Mouse (Mus musculus): ENCODE results near the gene Ly6f. TPM values are rescaled to one million over a fixed set of nuclear protein-coding genes. Genes with fewer than 3 reads are reported as not detected.

The Ly6f gene
- polyA plus RNA-seq (2014; fragmentation: Nextera tagmentation; extraction: Ambion mirVana), result not detected in 2 replicates

DNA sequence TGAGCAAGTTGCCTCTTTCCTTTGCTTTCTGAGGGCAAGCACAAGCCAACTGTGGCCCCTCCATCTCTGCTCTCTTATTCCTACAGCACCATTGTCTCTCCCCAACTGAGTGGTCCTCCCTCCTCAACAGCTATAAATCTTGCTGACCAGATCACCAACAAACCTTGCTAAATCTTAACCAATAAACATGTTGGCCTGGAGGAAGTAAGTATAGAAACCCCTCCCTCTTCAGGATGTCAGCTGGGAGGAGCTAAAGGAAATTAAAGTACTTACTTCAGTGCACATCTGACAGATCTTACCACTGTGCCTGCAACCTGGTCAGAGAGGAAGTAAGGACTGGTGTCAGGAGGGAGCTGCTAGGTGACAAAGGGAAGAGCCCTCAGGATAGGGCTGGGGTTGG, at the start of gene Ly6f:
TSS of gene Ly6f (plus strand) at position 301 of the 400 bp plus-strand sequence.
- no peak for ATAC-seq (ENCODE audit: low read depth)
- Histone ChIP-seq H3K36me3 (ENCODE audit: control insufficient read depth, insufficient read depth, low read length) (no peaks in the 10 kb centered on the region), H3K4me3 (ENCODE audit: low read depth, low read length) (no peak within 1 kb of the TSS), H3K4me1 (ENCODE audit: control insufficient read depth, insufficient read depth, low read length) (no peaks in the 10 kb centered on the region), H3K4me2 (ENCODE audit: low read depth, low read length) (no peak within 1 kb of the TSS), H3K27ac (ENCODE audit: low read depth, low read length) (no peak within 1 kb of the TSS), H3K27me3 (ENCODE audit: control insufficient read depth, insufficient read depth, low read length) (no peaks in the 10 kb centered on the region), H3K9me3 (ENCODE audit: control insufficient read depth, low read length) (no peaks in the 10 kb centered on the region), H3K9ac (replicated peaks; ENCODE audit: low read depth, low read length) (no peak within 1 kb of the TSS)

- Histone ChIP-seq H3K4me2 (ENCODE audit: low read depth, low read length) (no peak overlapping the region), H3K36me3 (ENCODE audit: control insufficient read depth, insufficient read depth, low read length) (no peaks in the 10 kb centered on the region), H3K9ac (replicated peaks; ENCODE audit: low read depth, low read length) (no peak overlapping the region), H3K4me1 (ENCODE audit: control insufficient read depth, insufficient read depth, low read length) (no peaks in the 10 kb centered on the region), H3K4me3 (ENCODE audit: low read depth, low read length) (no peak overlapping the region), H3K9me3 (ENCODE audit: control insufficient read depth, low read length) (no peaks in the 10 kb centered on the region), H3K27me3 (ENCODE audit: control insufficient read depth, insufficient read depth, low read length) (no peaks in the 10 kb centered on the region), H3K27ac (ENCODE audit: low read depth, low read length) (no peak overlapping the region)
- no peak for ATAC-seq (ENCODE audit: low read depth)
Observed at GRCm38 (mm10) chr15:75221942-75222341, 46.3 kb upstream of the Ly6f start.

DNA sequence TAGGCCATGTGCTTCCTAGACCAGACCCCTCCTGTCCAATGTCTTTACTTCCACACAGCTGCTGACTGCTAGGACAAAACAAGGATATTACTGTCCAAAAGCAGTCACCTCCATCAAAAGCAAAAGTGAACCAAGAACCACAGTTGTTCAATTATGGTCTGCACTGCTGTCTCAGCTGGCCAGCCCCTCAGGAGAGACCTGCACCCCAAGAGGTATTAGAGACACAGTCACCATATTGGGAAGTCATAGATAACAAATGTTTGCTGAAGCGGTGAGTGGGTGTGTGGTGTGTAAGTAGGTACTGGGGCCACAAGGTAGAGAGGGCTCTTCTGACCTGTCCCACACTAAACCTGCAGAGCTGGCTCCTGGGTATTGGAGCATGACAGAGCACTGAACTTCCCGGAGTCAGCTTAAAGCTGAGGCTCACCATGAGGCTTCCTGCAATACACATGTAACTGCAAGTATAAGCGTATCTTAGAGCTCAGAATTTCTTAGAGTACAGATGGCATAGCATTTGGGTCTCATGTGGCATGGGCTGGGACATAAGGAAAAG, 30.4 kb upstream of the Ly6f start:
- Histone ChIP-seq H3K4me1 (ENCODE audit: control insufficient read depth, insufficient read depth, low read length) (no peaks in the 10 kb centered on the region), H3K4me2 (ENCODE audit: low read depth, low read length) (no peak overlapping the region), H3K9ac (replicated peaks; ENCODE audit: low read depth, low read length) (no peak overlapping the region), H3K36me3 (ENCODE audit: control insufficient read depth, insufficient read depth, low read length) (no peaks in the 10 kb centered on the region), H3K27ac (ENCODE audit: low read depth, low read length) (no peak overlapping the region), H3K9me3 (ENCODE audit: control insufficient read depth, low read length) (no peaks in the 10 kb centered on the region), H3K27me3 (ENCODE audit: control insufficient read depth, insufficient read depth, low read length) (no peaks in the 10 kb centered on the region), H3K4me3 (ENCODE audit: low read depth, low read length) (no peak overlapping the region)
- 95% methylated on average over 3 of the region's 3 CpGs for WGBS
- ATAC-seq (ENCODE audit: low read depth), result no peak

DNA sequence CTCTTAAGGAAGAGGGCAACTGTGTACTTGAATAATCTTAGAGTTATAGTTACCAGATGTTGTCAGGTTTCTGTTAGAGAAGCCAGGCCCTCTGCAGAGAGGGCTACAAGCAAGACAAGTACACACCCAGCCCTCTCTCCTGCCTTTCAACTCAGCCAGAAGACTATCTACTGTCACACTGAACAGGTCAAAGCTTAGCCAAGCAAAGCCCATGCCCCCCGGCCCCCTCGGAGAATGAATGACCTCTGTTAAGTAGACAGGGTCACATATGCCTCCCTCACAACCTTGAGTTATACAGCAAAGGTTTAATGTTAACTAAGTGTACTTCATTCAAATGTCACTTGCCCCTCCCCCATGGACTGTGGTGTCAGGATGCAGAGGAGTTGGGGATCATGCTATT, 27.7 kb upstream of the Ly6f start:
- no peak overlapping the region for H3K27ac ChIP-seq (ENCODE audit: low read depth, low read length)
- H3K36me3 ChIP-seq (ENCODE audit: control insufficient read depth, insufficient read depth, low read length), result no peaks in the 10 kb centered on the region
- no peaks in the 10 kb centered on the region for H3K4me1 ChIP-seq (ENCODE audit: control insufficient read depth, insufficient read depth, low read length)
- H3K9me3 ChIP-seq (ENCODE audit: control insufficient read depth, low read length), result no peaks in the 10 kb centered on the region
- ATAC-seq (ENCODE audit: low read depth), result no peak
- H3K4me3 ChIP-seq (ENCODE audit: low read depth, low read length), result no peak overlapping the region
- H3K4me2 ChIP-seq (ENCODE audit: low read depth, low read length), result no peak overlapping the region
- H3K9ac ChIP-seq (replicated peaks; ENCODE audit: low read depth, low read length), result no peak overlapping the region
- 85% methylated on average over 2 of the region's 2 CpGs for WGBS
- H3K27me3 ChIP-seq (ENCODE audit: control insufficient read depth, insufficient read depth, low read length), result no peaks in the 10 kb centered on the region

DNA sequence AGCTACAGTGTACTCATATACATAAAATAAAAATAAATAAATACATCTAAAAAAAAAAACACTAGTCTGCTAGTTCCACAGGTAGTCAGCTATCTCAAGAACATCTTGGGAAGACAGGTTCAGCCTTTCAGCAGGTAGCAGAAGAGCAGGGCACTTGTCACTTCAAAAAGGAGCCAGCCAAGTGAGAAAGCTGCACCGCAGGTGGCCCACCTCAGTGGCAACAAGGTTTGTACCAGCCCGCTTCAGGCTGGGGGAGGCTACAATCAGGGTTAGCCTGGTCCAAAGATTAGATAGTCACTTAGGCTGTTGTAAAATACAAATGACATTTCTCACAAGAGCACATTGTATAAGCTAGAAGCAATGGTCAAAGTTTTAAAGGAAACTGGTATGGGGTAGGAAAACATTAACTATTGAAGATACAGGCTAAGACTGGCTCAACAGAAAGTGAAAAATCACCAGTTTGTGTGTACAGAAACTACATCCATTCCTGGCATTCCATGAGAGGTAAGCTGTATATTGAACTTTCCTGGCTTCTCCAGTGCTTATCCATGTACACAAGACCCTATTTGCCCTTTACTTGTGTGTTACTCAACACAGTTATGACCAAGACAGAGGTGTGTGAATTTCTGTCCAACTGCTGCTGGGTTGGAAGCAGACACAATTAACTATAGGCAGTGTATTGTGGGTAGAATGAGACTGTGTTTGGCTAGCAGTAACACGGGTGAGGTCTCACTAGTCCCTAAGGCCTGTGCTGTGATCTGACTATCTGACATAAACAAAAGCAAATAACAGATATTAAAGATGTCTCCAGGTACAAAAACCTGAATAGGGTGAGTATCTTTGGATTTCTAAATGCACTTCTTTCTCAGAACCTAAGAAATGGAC, 25.2 kb upstream of the Ly6f start:
- H3K4me1 ChIP-seq (ENCODE audit: control insufficient read depth, insufficient read depth, low read length), result no peaks in the 10 kb centered on the region
- no peak overlapping the region for H3K4me2 ChIP-seq (ENCODE audit: low read depth, low read length)
- H3K4me3 ChIP-seq (ENCODE audit: low read depth, low read length), result no peak overlapping the region
- H3K36me3 ChIP-seq (ENCODE audit: control insufficient read depth, insufficient read depth, low read length), result no peaks in the 10 kb centered on the region
- ATAC-seq (ENCODE audit: low read depth), result no peak
- no peaks in the 10 kb centered on the region for H3K9me3 ChIP-seq (ENCODE audit: control insufficient read depth, low read length)
- no peaks in the 10 kb centered on the region for H3K27me3 ChIP-seq (ENCODE audit: control insufficient read depth, insufficient read depth, low read length)
- WGBS, result 76% methylated on average over 3 of the region's 3 CpGs
- no peak overlapping the region for H3K27ac ChIP-seq (ENCODE audit: low read depth, low read length)
- no peak overlapping the region for H3K9ac ChIP-seq (replicated peaks; ENCODE audit: low read depth, low read length)

DNA sequence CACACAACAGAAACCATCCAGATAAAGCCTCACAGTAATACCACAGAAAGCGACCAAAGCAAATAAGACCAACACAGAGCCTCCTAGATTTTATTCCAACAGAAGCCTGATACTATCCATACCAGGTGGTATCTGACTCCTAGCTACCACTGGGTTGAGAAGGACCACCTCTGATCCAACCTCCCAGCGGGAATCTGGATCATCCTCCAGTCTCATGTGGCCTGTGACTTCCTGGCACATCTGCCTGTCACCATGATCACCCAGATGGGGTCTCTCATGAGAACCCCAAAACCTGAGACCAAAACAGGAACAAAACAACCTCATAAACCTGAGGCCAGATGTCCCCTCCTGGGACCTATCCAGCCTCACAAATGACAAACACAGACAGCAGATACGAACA, 13.6 kb upstream of the Ly6f start:
- no peak for ATAC-seq (ENCODE audit: low read depth)
- H3K4me1 ChIP-seq (ENCODE audit: control insufficient read depth, insufficient read depth, low read length), result no peaks in the 10 kb centered on the region
- H3K4me3 ChIP-seq (ENCODE audit: low read depth, low read length), result no peak overlapping the region
- H3K27ac ChIP-seq (ENCODE audit: low read depth, low read length), result no peak overlapping the region
- no peaks in the 10 kb centered on the region for H3K27me3 ChIP-seq (ENCODE audit: control insufficient read depth, insufficient read depth, low read length)
- no peak overlapping the region for H3K9ac ChIP-seq (replicated peaks; ENCODE audit: low read depth, low read length)
- WGBS, result 87% methylated on average over 3 of the region's 3 CpGs
- H3K4me2 ChIP-seq (ENCODE audit: low read depth, low read length), result no peak overlapping the region
- H3K36me3 ChIP-seq (ENCODE audit: control insufficient read depth, insufficient read depth, low read length), result no peaks in the 10 kb centered on the region
- H3K9me3 ChIP-seq (ENCODE audit: control insufficient read depth, low read length), result no peaks in the 10 kb centered on the region

- no peak overlapping the region for H3K9ac ChIP-seq (replicated peaks; ENCODE audit: low read depth, low read length)
- H3K27me3 ChIP-seq (ENCODE audit: control insufficient read depth, insufficient read depth, low read length), result no peaks in the 10 kb centered on the region
- H3K4me3 ChIP-seq (ENCODE audit: low read depth, low read length), result no peak overlapping the region
- no peaks in the 10 kb centered on the region for H3K36me3 ChIP-seq (ENCODE audit: control insufficient read depth, insufficient read depth, low read length)
- no peaks in the 10 kb centered on the region for H3K4me1 ChIP-seq (ENCODE audit: control insufficient read depth, insufficient read depth, low read length)
- no peaks in the 10 kb centered on the region for H3K9me3 ChIP-seq (ENCODE audit: control insufficient read depth, low read length)
- no peak for ATAC-seq (ENCODE audit: low read depth)
- no peak overlapping the region for H3K27ac ChIP-seq (ENCODE audit: low read depth, low read length)
- H3K4me2 ChIP-seq (ENCODE audit: low read depth, low read length), result no peak overlapping the region
Observed at GRCm38 (mm10) chr15:75265863-75266262, 2.4 kb upstream of the Ly6f start.

DNA sequence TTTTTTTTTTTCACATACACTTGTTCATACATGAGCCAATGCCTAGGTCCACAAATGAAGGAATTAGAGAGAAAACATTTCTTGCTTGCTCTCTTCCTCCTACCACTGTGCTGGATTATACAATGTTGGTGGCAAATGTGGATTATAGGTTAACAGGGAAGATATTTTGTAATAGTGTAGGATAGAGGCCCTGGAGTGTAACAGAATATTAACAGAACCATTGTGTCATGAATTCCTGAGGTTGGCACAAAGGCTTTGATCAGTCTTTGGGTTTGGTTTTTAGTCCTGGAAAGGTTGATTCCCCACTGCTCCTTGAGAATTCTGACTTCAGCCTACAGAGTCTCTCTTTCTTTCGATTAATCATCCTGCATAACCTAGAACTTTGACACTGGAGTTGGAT, 1.6 kb upstream of the Ly6f start:
- H3K4me2 ChIP-seq (ENCODE audit: low read depth, low read length), result no peak overlapping the region
- WGBS, result 68% methylated on average over 1 of the region's 1 CpGs
- H3K36me3 ChIP-seq (ENCODE audit: control insufficient read depth, insufficient read depth, low read length), result no peaks in the 10 kb centered on the region
- no peaks in the 10 kb centered on the region for H3K9me3 ChIP-seq (ENCODE audit: control insufficient read depth, low read length)
- H3K27me3 ChIP-seq (ENCODE audit: control insufficient read depth, insufficient read depth, low read length), result no peaks in the 10 kb centered on the region
- H3K9ac ChIP-seq (replicated peaks; ENCODE audit: low read depth, low read length), result no peak overlapping the region
- no peak for ATAC-seq (ENCODE audit: low read depth)
- H3K4me1 ChIP-seq (ENCODE audit: control insufficient read depth, insufficient read depth, low read length), result no peaks in the 10 kb centered on the region
- no peak overlapping the region for H3K4me3 ChIP-seq (ENCODE audit: low read depth, low read length)
- no peak overlapping the region for H3K27ac ChIP-seq (ENCODE audit: low read depth, low read length)

DNA sequence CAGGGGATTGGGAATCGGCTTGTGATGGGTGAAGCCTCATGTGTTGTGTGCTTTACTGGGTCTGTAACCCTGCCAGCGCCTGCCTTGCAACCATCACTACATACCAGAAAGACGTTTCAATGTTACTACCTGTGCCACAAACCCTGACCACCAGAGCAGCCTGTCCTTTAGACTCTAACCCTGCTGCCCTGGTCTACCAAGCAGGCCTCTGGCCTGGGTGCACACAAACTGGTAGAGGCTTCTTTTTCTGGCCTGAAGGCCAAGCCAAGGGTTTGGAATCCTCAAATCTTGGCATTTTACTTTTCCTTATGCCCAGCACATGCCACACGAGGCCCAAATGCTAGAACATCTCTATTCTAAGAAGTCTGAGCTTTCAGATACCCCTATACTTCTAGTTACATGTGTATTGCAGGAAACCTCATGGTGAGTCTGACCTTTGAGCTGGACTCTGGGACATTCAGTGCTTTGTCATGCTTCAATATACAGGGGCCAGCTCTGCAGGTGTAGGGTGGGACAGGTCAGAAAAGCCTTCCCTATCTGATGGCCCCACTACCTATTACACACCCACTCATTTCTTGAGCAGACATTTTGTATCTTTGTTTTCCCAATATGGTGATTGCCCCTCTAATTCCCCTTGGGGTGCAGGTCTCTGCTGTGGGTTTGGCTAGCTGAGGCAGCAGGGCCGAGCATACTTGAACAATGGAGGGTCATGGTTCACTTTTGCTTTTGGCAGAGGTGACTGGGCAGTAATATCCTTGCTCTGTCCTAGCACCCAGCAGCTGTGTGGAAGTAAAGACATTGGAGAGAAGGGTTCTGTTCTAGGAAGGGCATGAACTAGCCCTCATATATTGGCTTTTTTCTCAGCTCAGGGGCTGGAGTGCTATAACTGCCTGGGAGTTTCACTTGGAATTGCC, 952 bp downstream of the Ly6f start:
- no peak overlapping the region for H3K27ac ChIP-seq (ENCODE audit: low read depth, low read length)
- no peak overlapping the region for H3K4me2 ChIP-seq (ENCODE audit: low read depth, low read length)
- no peaks in the 10 kb centered on the region for H3K36me3 ChIP-seq (ENCODE audit: control insufficient read depth, insufficient read depth, low read length)
- no peak for ATAC-seq (ENCODE audit: low read depth)
- no peak overlapping the region for H3K9ac ChIP-seq (replicated peaks; ENCODE audit: low read depth, low read length)
- H3K4me1 ChIP-seq (ENCODE audit: control insufficient read depth, insufficient read depth, low read length), result no peaks in the 10 kb centered on the region
- H3K9me3 ChIP-seq (ENCODE audit: control insufficient read depth, low read length), result no peaks in the 10 kb centered on the region
- no peaks in the 10 kb centered on the region for H3K27me3 ChIP-seq (ENCODE audit: control insufficient read depth, insufficient read depth, low read length)
- 78% methylated on average over 5 of the region's 5 CpGs for WGBS
- H3K4me3 ChIP-seq (ENCODE audit: low read depth, low read length), result no peak overlapping the region
